Mouse (Mus musculus) liver, adult 2 months (tissue): ENCODE data around the gene Zfp367.

Experiments
- CTCF ChIP-seq: fragments of 200-500 bp; IDR thresholded peaks from 2 replicates; pipeline ENCODE4 v1.5.1; 2011; ENCODE audit warnings: low read depth, low read length, control low read depth
- POLR2A ChIP-seq: fragments of 200-500 bp; IDR thresholded peaks from 2 replicates; pipeline ENCODE4 v1.6.1; 2011; ENCODE audit warnings: low read length, control low read depth; ENCODE audit not compliant: insufficient read depth; ENCODE audit errors: extremely low read depth

GRCm38 (mm10) chr13:64183583-64183982, 30.6 kb upstream of the Zfp367 start:
- TF ChIP-seq CTCF (no peak), POLR2A (no peak)
